Mouse (Mus musculus): ENCODE measurements around the gene Acsf2. TPM values are rescaled to one million over a fixed set of nuclear protein-coding genes. Genes with fewer than 3 reads are reported as not detected.

Acsf2 gene
- polyA plus RNA-seq, 1 experiment, result 16.6 TPM

GRCm38 (mm10) chr11:94563383-94563782 is 38.3 kb downstream of the Acsf2 start:
- Histone ChIP-seq H3K4me3 (ENCODE audit: low read depth, low read length) (no peak overlapping the region), H3K4me1 (ENCODE audit: control insufficient read depth, insufficient read depth, low read length) (no peaks in the 10 kb centered on the region), H3K27me3 (ENCODE audit: control insufficient read depth, insufficient read depth, low read length, poor library complexity, severe bottlenecking) (no peaks in the 10 kb centered on the region), H3K36me3 (ENCODE audit: control insufficient read depth, insufficient read depth, low read length, poor library complexity, severe bottlenecking) (no peaks in the 10 kb centered on the region), H3K27ac (ENCODE audit: insufficient read depth, low read length) (no peak overlapping the region), H3K9ac (ENCODE audit: low read depth, poor library complexity, severe bottlenecking) (no peak overlapping the region), H3K9me3 (replicated peaks; ENCODE audit: control insufficient read depth, insufficient read depth, low read length, poor library complexity, severe bottlenecking) (no peaks in the 10 kb centered on the region)
- TF ChIP-seq EP300 (IDR thresholded peaks at IDR 0.05; ENCODE audit: insufficient read depth, low read depth, low read length) (no peak), CTCF (IDR thresholded peaks at IDR 0.05; ENCODE audit: low read depth, low read length) (no peak)

- H3K4me1 ChIP-seq (ENCODE audit: control insufficient read depth, insufficient read depth, low read length), result no peaks in the 10 kb centered on the region
- no peak for TF ChIP-seq POLR2A (IDR thresholded peaks at IDR 0.05; ENCODE audit: insufficient read depth, low read length)
- no peak for TF ChIP-seq EP300 (IDR thresholded peaks at IDR 0.05; ENCODE audit: insufficient read depth, low read depth, low read length)
- TF ChIP-seq CTCF (IDR thresholded peaks at IDR 0.05; ENCODE audit: low read depth, low read length), result no peak
- no peak overlapping the region for H3K27ac ChIP-seq (ENCODE audit: insufficient read depth, low read length)
Measured at GRCm38 (mm10) chr11:94558226-94558625, 43.4 kb downstream of the Acsf2 start.

GRCm38 (mm10) chr11:94550442-94550744 is 51.3 kb downstream of the Acsf2 start:
- no peak overlapping the region for H3K9ac ChIP-seq (ENCODE audit: low read depth, poor library complexity, severe bottlenecking)
- H3K36me3 ChIP-seq (ENCODE audit: control insufficient read depth, insufficient read depth, low read length, poor library complexity, severe bottlenecking), result no peaks in the 10 kb centered on the region
- no peak for TF ChIP-seq EP300 (IDR thresholded peaks at IDR 0.05; ENCODE audit: insufficient read depth, low read depth, low read length)
- H3K4me1 ChIP-seq (ENCODE audit: control insufficient read depth, insufficient read depth, low read length), result no peaks in the 10 kb centered on the region
- H3K27ac ChIP-seq (ENCODE audit: insufficient read depth, low read length), result no peak overlapping the region
- no peaks in the 10 kb centered on the region for H3K27me3 ChIP-seq (ENCODE audit: control insufficient read depth, insufficient read depth, low read length, poor library complexity, severe bottlenecking)
- H3K4me3 ChIP-seq (ENCODE audit: low read depth, low read length), result no peak overlapping the region
- no peaks in the 10 kb centered on the region for H3K9me3 ChIP-seq (replicated peaks; ENCODE audit: control insufficient read depth, insufficient read depth, low read length, poor library complexity, severe bottlenecking)

More at GRCm38 (mm10) chr11:94558226-94558625, 43.4 kb downstream of the Acsf2 start:
- Histone ChIP-seq H3K9ac (ENCODE audit: low read depth, poor library complexity, severe bottlenecking) (no peak overlapping the region), H3K9me3 (replicated peaks; ENCODE audit: control insufficient read depth, insufficient read depth, low read length, poor library complexity, severe bottlenecking) (no peaks in the 10 kb centered on the region), H3K4me3 (ENCODE audit: low read depth, low read length) (no peak overlapping the region), H3K27me3 (ENCODE audit: control insufficient read depth, insufficient read depth, low read length, poor library complexity, severe bottlenecking) (no peaks in the 10 kb centered on the region), H3K36me3 (ENCODE audit: control insufficient read depth, insufficient read depth, low read length, poor library complexity, severe bottlenecking) (no peaks in the 10 kb centered on the region)

- Histone ChIP-seq H3K36me3 (ENCODE audit: control insufficient read depth, insufficient read depth, low read length, poor library complexity, severe bottlenecking) (no peaks in the 10 kb centered on the region), H3K4me3 (ENCODE audit: low read depth, low read length) (no peak overlapping the region), H3K4me1 (ENCODE audit: control insufficient read depth, insufficient read depth, low read length) (no peaks in the 10 kb centered on the region), H3K9me3 (replicated peaks; ENCODE audit: control insufficient read depth, insufficient read depth, low read length, poor library complexity, severe bottlenecking) (no peaks in the 10 kb centered on the region), H3K9ac (ENCODE audit: low read depth, poor library complexity, severe bottlenecking) (no peak overlapping the region; the same call in 1 of the 2 replicates), H3K27ac (ENCODE audit: insufficient read depth, low read length) (no peak overlapping the region), H3K27me3 (ENCODE audit: control insufficient read depth, insufficient read depth, low read length, poor library complexity, severe bottlenecking) (no peaks in the 10 kb centered on the region)
- no peak for TF ChIP-seq CTCF (IDR thresholded peaks at IDR 0.05; ENCODE audit: low read depth, low read length)
- no peak for TF ChIP-seq POLR2A (IDR thresholded peaks at IDR 0.05; ENCODE audit: insufficient read depth, low read length)
- TF ChIP-seq EP300 (IDR thresholded peaks at IDR 0.05; ENCODE audit: insufficient read depth, low read depth, low read length), result no peak
Measured at GRCm38 (mm10) chr11:94549691-94550441, 51.8 kb downstream of the Acsf2 start.

GRCm38 (mm10) chr11:94548888-94549690 is 52.6 kb downstream of the Acsf2 start, which contains the start of gene Rsad1:
TSS of gene Rsad1 (minus strand) at chr11:94549255.
- peak within 1 kb of the TSS; percentile 80 for H3K4me3 ChIP-seq (ENCODE audit: low read depth, low read length)
- no peaks in the 10 kb centered on the region for H3K4me1 ChIP-seq (ENCODE audit: control insufficient read depth, insufficient read depth, low read length)
- H3K36me3 ChIP-seq (ENCODE audit: control insufficient read depth, insufficient read depth, low read length, poor library complexity, severe bottlenecking), result no peaks in the 10 kb centered on the region
- no peaks in the 10 kb centered on the region for H3K27me3 ChIP-seq (ENCODE audit: control insufficient read depth, insufficient read depth, low read length, poor library complexity, severe bottlenecking)
- no peaks in the 10 kb centered on the region for H3K9me3 ChIP-seq (replicated peaks; ENCODE audit: control insufficient read depth, insufficient read depth, low read length, poor library complexity, severe bottlenecking)
- H3K9ac ChIP-seq (ENCODE audit: low read depth, poor library complexity, severe bottlenecking), result peak within 1 kb of the TSS; percentile 60
- TF ChIP-seq POLR2A (IDR thresholded peaks at IDR 0.05; ENCODE audit: insufficient read depth, low read length) (no peak), CTCF (IDR thresholded peaks at IDR 0.05; ENCODE audit: low read depth, low read length) (peak; percentile 72), EP300 (IDR thresholded peaks at IDR 0.05; ENCODE audit: insufficient read depth, low read depth, low read length) (peak; percentile 21; the same call in 1 of the 2 replicates)
- H3K27ac ChIP-seq (ENCODE audit: insufficient read depth, low read length), result no peak within 1 kb of the TSS
